Mouse (Mus musculus) cerebellum, postnatal 36 days (tissue): Measurements from ENCODE around the gene Perm1.

ENCODE experiments used
- DNase-seq, 2 experiments: peaks; one replicate each; pipeline ENCODE4 v3.0.0; 2021 to 2022; ENCODE audit warnings: mixed read lengths in 2 of 2

Gene Perm1

DNA sequence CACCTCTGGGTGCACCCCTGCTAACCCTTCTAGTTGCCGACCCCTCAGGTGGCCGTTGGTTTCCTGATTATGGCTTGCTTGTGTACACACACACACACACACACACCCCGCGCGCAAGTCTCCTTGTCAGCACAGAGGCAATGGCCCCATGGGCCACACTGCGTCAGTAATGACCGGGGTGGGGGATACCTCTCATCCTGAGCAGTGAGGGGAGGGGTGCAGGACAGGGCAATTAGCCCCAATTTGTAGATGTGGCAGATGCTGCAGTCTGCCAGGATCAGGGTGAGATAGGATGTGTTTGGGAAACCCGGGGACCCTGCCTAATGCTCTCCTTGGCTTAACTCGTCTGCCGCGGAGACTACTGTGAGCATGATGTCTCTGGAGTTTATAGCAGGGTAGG is 33.9 kb downstream of the Perm1 start:
- DNase-seq: no peak

DNA sequence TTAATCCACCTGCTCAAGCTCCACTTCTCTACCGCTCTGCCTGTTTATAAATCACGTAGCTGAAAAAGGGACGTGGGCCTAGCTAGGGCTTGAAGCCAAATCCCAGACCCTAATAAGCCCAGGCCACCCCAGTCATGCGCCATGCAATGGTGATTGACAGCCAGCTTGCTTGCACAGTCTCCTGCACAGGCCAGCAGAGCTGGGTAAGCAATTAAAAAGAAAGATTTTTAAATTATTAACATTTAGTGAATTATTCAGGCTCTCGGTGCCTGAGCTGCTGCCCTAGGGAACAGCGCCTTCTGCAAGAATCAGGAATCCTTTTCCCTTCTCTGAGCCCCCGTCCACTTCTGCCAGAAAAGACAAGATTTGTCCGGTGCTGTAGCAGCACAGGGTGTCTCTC is 35.4 kb downstream of the Perm1 start:
- DNase-seq: no peak

DNA sequence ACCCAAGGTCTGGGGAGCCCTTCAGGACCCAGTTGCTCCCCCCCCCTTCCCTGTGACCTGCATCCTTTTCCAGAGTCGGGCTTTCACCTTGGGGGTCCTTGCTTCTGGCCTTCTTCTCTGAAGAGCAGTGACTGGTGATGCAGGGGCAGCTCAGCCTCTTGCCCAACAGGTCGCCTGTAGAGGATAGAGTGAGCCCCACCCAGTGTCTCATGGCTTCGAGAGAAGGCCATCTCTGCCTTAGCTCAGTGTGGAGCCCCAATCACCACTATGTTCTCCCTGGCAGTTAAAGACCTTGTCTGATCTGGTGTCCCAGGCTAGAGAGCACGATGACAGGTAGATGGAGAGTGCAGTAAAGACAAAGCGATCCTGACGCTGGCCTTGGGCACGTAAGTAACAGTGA is 36.5 kb downstream of the Perm1 start:
- no peak for DNase-seq

DNA sequence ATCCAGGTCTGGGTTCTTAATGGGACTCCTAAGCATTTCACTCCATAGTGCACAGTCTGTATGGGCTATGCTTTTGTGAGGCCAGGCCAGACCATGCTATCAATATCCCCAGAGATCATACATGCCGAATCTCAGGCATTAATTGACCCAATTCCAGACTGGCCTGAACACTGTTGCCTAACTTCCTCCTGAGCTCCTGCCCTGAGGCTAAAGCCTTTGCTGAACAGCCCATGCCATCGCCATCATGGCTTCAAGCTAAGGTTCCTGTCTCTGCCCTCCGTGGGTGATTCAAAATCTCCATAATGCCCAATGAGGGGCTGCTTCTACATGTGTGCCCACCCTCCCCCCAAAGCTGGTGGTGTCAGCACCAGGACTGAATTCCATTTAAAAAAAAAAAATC is 37.0 kb downstream of the Perm1 start:
- no peak for DNase-seq

DNA sequence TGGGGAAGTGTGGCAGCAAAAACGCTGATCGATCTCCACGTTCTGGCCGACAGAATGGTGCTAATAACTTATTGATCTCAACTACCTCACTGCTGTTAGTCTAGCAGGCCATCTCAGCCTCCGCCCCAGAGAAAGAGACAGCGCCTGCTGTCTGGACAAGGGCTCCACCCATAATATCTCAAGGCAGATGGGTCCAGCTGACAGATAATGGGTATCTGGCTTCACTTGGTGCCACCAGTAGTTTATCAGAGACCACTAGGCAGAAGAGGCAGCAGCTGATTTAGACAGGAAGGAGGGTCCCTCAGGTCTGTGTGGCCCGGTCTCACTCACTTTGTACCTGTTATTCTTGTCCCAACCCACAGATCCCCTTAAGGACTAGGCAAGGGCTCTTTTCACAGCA is 37.4 kb downstream of the Perm1 start:
- no peak for DNase-seq

DNA sequence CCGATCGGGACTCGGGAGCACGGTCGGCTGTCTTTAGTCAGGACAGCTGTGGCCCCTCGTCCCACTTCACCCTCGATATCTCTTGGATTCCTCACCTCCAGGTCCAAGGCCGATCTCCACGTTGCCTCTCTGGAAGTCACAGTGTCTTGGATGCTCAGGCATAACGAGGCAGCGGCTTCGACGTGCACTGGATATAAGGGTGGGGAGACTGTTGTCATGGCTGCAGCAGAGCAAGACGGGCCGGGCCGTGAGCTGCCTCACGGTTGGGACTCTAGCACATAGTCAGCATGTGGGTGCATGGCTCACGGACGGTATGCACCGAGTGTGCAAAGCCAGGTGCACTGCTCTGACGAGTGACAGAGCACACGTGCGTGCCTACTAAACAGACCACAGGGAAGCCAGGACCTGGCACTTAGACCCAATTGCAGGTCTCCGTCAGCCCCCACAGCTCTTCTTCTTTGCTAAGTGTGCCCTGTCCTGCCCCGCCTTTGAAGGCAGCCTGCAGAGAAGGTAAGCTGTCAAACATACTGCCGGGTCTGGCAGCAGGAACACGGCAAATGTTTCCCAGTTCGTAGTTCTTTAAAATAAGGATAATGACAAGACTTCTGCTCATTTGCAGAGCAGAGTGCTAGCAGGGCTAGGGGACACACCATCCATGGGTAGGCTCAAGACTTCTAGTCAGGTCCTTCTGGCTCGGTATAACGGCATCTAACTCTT is 38.9 kb downstream of the Perm1 start:
- no peak for DNase-seq

DNA sequence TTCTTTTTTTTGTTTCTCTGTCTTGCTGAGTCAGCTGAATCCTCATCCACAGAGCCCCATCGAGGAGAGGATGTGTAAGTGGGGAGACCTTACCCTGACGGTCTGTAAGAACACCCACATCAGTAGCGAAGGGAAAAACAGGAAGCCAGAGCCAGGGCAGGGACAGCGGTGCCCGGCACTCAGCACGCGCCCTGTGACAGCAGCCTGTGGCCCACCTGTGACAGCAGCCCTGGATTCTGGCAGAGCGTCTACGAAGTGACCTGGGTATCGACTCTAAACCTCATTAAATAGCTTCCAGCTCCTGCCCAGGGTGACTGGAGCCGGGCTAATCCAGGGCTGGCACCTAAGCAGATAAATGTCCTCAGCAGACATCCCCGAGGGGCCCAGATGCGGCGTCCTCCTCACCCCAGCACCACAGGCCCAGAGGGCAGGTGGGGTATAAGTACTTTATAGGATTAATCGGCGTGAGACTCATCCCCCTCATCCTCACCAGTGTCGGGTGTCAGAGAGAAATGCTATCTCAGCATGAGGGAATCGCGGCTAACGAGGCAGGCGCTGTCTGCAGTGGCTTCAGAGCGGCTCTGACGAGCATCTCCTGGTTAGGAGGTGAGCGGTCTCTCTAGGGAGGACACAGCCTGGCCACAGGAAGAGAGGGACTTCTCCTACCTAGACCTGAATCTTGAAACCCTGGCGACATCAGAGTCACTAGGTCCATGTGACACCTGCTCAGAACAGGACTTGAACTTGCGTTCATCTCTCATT is 39.6 kb downstream of the Perm1 start, which contains the start of gene Samd11:
Samd11 (minus strand) TSS at position 580 of the 762 bp plus-strand sequence.
- no peak for DNase-seq
